Mouse (Mus musculus) E14TG2a.4 (cell line): ENCODE measurements around the gene Gm14409.
"Not testable (repeated sequence)": the region's sequence is repeated elsewhere in the genome, so short reads cannot be mapped to it uniquely, and the experiment has no call there.

ENCODE experiments used
- CTCF ChIP-seq: conservative IDR thresholded peaks from 2 replicates; pipeline ENCODE4 v1.5.1; 2014; ENCODE audit warnings: low read length
- NANOG ChIP-seq: IDR thresholded peaks from 2 replicates; pipeline ENCODE4 v1.6.1; 2014; ENCODE audit warnings: borderline replicate concordance, low read length, mixed read lengths

- TF ChIP-seq CTCF, NANOG: not testable (repeated sequence)
Observed at GRCm38 (mm10) chr2:177230461-177230860, 36.4 kb downstream of the Gm14409 start.
